Mouse (Mus musculus) adipose tissue, adult 10 weeks (tissue): Measurements from ENCODE around the gene Asb15. TPM values are rescaled to one million over a fixed set of nuclear protein-coding genes. Genes with fewer than 3 reads are reported as not detected.

Experiments used
- polyA plus RNA-seq: library from polyadenylated mRNA; stranded (reverse); fragments of 350-450 nt; fragmentation: Illumina TruSeq; extraction: RNeasy Lipid Tissue Mini Kit (QIAGEN cat#74804); gene quantifications from one replicate; pipeline ENCODE4 v1.2.3, GENCODE M21; 2014; ENCODE audit warnings: low read depth, low replicate concordance

Gene Asb15
- polyA plus RNA-seq, result 1.1 TPM

GRCm38 (mm10) chr6:24528064-24528243 is at the start of gene Asb15:
TSS of gene Asb15 (plus strand) at chr6:24528144.

GRCm38 (mm10) chr6:24514552-24515284 is 13.2 kb upstream of the Asb15 start, which contains the start of gene Iqub:
TSS of gene Iqub (minus strand) at chr6:24515067.

DNA sequence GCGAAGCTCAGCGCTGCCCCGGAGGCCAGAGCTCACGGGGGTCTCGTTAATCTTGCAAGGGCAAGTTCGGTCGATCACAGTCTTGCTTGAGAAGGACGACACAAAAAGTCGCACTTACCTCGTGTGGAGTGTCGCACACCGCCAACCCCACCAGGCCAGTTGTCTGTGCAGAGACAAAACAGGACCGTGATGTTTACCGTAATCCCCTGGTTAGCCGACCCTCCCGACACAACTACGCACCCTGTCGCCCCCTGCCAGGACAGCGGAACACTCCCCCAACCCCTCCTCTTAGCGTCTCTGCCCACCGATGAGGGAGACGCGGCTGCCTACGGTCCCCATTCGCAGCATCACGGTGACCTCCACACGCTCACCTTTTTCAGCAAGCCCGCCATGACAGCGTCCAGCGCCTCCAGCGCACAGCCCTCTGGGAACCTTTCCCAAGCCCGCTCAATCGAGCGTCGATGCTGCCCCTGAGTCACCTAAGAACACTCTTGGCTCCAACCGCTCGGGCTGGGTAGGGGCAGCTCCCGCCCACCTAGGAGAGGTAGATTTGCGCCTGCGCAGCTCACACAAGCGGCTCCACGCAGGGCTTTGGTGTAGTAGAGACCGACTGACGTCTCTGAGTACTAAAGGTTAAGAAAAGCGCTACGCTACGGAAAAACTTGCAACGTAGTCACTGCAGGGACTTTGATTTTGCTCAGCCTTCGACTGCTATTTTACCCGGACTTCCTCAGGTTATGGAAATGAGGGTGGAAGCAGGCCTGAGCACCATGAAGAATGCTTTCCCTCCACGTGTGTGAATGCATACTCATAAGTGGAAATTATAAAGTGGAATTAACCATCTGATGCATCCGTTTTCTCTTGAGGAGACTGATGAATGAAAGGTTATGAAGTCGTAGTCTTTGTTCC is 535 bp upstream of the Asb15 start, which contains the start of gene Ndufa5:
Ndufa5 (minus strand) TSS at position 859 of the 909 bp plus-strand sequence.

DNA sequence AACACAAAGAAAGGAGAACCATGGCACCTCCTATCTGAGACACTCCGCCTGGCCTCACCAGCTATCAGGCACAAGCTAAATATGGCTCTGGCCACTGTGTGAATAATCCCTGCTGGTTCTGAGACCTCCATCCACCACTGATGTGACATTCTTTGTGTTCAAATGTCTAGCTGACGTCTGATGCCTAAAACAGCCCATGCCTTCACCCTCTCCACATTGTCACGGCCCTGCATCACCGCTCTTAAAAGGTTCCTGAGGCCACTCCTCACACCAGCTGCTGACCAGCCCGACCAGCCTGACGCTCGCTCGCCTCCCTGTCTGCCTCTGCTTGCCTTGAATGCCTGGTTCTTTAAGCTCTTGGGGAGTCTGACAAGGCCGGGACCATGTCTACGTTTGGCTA is 69.6 kb downstream of the Asb15 start, which contains the start of gene Lmod2:
Lmod2 (plus strand) TSS at position 263 of the 400 bp plus-strand sequence.

Other genes starting within 250 kb of the Asb15 start
- gene Iqub, start 13.1 kb upstream of the Asb15 start, polyA plus RNA-seq, result 1.8 TPM
- gene Ndufa5, start 131 bp upstream of the Asb15 start, polyA plus RNA-seq, result 126 TPM
- not detected for gene Lmod2, start 69.6 kb downstream of the Asb15 start, polyA plus RNA-seq
- gene Wasl, start 136.9 kb downstream of the Asb15 start, polyA plus RNA-seq, result 33.1 TPM
- gene Hyal6, start 205.1 kb downstream of the Asb15 start, polyA plus RNA-seq, result 0.98 TPM
- not detected for gene Hyal4, start 220.2 kb downstream of the Asb15 start, polyA plus RNA-seq